Mouse (Mus musculus): ENCODE measurements around the gene Fam71f1. TPM values are rescaled to one million over a fixed set of nuclear protein-coding genes. Genes with fewer than 3 reads are reported as not detected.
A peak's percentile ranks its signal among the peaks of the same experiment; 100 is the strongest.

The Fam71f1 gene
- not detected in 2 replicates for polyA plus RNA-seq (2015; fragmentation: Nextera tagmentation; extraction: Ambion mirVana)

DNA sequence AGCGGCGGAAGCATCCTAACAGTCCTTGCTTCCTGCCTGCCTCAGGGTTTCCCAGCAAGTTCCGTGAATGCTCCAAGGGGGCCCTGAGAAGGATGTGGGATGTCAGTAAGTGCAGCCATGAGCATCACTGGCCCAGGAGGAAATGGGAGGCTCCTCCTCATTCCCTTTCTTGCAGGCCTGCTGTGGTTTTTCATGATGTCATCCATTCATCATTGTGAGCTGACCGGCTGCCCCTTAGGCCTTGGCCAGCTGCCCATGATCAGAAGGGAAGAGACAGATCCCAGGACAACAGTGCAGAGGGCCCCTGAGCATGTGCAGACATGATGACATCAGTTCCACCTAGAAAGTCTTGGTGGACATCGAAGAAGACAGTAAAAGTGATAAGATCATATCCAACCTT lies at the start of gene Fam71f1:
TSS of gene Fam71f1 (plus strand) at position 262 of the 400 bp plus-strand sequence.
- DNase-seq (ENCODE audit: low spot score) = no peak

- peak; percentile 77 for DNase-seq (ENCODE audit: low spot score)
Observed at GRCm38 (mm10) chr6:29270961-29271360, 48.0 kb upstream of the Fam71f1 start.

GRCm38 (mm10) chr6:29272312-29273072 lies 46.4 kb upstream of the Fam71f1 start, which contains the start of gene Hilpda:
Hilpda (plus strand) TSS chr6:29272488.
- peak; percentile 96 for DNase-seq (ENCODE audit: low spot score)

DNA sequence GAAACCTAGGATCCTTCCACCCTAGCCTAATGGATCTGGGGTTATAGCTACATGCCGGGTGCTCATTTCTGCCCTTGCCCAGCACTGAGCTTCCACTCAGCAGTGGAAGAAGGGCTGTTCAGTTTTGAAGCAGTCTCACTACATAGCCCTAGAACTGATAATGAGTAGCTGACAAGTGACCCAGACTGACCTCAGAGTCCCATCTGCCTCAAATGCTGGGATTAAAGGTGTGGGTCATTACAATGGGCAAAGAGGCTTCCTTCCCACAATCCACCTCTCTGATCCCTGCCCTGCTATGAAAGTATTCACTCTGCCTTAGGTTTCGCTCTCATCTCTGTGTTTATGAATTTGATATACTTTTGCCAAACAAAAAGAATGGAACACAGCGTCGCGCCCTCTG lies 42.2 kb upstream of the Fam71f1 start:
- DNase-seq (ENCODE audit: low spot score) = no peak

- DNase-seq (ENCODE audit: low spot score) = peak; percentile 68
Observed at GRCm38 (mm10) chr6:29278513-29279267, 40.2 kb upstream of the Fam71f1 start.

- no peak for DNase-seq (ENCODE audit: low spot score)
Observed at GRCm38 (mm10) chr6:29279293-29279692, 39.6 kb upstream of the Fam71f1 start, which contains the start of gene Fam71f2. Fam71f2 (plus strand) TSS chr6:29279593.

GRCm38 (mm10) chr6:29280671-29281070 lies 38.3 kb upstream of the Fam71f1 start:
- DNase-seq (ENCODE audit: low spot score) = no peak

DNA sequence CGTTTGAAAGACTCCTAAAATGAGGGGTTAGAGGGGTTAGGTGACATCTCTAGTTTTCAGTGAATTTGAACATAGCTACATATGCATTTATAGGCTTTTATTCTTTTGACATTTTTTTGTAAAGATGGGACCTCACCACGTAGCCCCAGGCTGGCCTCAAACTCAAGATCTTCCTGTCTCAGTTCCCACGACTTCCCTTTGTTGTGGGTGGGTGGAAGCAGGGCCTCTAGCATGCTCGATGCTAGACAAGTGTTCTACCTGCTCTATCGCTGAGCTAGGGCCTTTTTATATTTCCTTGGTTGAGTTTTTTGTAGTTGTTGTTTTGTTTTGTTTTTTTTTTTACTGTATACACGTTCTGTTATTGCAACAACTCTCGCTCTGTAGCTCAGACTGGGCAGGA lies 32.1 kb upstream of the Fam71f1 start:
- DNase-seq (ENCODE audit: low spot score) = peak; percentile 42

- peak; percentile 50 for DNase-seq (ENCODE audit: low spot score)
Observed at GRCm38 (mm10) chr6:29287481-29287880, 31.5 kb upstream of the Fam71f1 start.

- DNase-seq (ENCODE audit: low spot score) = no peak
Observed at GRCm38 (mm10) chr6:29287944-29288343, 31.0 kb upstream of the Fam71f1 start.

- DNase-seq (ENCODE audit: low spot score) = no peak
Observed at GRCm38 (mm10) chr6:29288651-29289050, 30.3 kb upstream of the Fam71f1 start.

DNA sequence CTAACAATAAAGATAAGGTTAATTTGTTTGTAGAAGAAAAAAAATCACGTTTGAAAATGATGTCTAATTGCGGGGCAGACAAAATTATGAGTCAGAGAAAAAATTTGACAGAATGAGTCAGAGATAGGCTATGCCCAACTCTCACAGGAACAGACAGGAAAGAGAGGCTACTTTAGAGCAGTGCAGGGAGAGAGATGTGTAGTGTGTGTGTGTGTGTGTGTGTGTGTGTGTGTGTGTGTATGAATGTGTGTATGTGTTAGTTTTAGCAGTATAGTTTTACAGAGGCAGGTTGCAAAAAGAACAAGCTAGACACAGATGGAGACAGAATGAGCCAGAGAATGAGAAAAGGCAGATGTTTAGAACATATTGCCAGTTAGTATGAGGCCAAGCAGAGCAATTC lies 19.8 kb upstream of the Fam71f1 start:
- no peak for DNase-seq (ENCODE audit: low spot score)

DNA sequence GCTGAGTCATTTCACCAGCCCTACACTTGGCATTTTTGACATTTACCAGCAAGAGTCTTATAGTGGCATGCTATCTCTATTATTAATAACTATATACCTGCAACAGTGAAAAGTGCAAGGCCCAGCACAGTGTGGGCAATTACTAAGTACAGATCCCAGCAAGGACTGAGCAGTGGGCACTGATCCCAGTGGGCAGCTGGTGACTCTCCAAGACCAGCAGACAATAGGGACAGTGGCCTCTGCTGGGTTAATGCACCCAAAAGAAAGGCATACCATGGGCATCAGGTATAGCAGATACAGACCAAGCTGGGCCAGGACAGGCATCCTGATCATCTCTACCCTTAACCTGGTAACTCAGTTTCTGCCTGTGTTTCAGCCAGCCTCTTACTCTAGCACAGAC lies 15.7 kb upstream of the Fam71f1 start:
- no peak for DNase-seq (ENCODE audit: low spot score)

- DNase-seq (ENCODE audit: low spot score) = no peak
Observed at GRCm38 (mm10) chr6:29303726-29304125, 15.2 kb upstream of the Fam71f1 start.

- DNase-seq (ENCODE audit: low spot score) = no peak
Observed at GRCm38 (mm10) chr6:29305462-29305861, 13.5 kb upstream of the Fam71f1 start.

GRCm38 (mm10) chr6:29308846-29309605 lies 9.9 kb upstream of the Fam71f1 start:
- DNase-seq (ENCODE audit: low spot score) = no peak

DNA sequence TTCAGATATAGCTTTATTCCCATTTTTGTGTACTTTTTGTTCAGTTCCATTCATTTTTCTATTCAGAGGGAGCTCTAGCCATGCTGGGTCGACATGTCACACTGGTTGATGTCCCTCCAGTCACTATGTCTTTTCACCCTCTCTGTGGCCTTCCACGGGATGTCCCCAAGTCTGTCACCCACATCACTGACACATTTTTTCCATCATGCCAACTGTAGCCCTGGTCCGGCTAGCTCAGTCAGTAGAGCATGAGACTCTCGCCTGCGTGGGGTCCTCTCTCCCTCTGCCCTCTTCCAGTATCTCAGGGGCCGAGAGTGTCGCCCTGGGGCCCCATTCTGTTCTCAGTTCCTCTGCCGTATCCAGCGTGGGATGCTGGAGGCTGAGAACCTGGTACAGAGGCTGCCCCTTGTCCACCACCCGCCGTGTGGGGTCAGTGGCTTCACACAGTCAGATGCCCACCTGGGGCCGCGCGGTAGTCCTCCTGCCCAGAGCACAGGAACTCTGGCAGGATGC lies 5.2 kb upstream of the Fam71f1 start:
- no peak for DNase-seq (ENCODE audit: low spot score)

DNA sequence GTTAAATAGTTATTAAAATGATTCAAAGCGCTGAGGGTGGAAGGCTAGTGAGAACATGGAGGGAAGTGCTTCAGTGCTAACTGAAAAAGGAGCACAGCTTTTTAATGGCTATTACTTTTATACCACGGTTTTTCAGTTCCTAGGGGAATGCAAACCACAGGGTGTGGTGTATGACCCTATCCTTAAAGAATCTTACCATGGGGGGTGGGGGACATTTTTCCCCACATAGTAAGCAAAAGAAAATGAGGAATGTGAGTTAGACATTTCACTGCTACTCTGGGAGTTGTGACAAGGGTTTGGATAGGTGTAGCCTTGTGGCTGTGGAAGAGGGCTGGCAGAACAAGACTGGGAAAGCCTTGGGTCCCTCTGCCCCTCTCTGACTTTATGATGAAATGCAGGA lies 1.7 kb upstream of the Fam71f1 start:
- DNase-seq (ENCODE audit: low spot score) = no peak

GRCm38 (mm10) chr6:29317941-29318340 lies 999 bp upstream of the Fam71f1 start:
- DNase-seq (ENCODE audit: low spot score) = no peak

DNA sequence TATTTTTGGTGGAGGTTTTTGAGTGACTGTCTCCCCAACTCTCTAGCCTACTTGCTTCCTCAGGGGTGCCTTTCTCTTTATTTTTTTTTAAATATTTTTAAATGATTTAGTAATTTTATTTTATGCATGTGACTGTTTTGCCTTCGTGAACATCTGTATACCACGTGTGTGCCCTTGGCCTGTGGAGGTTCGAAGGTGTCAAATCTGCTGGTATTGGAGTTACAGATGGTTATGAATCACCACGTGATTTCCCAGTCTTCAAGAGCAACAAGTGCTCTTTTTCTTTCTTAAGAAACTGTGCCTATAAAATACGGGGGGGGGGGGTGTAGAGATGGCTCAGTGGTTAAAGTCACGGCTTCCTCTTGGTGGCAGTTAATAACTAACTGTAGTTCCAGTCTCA lies 2.6 kb downstream of the Fam71f1 start:
- DNase-seq (ENCODE audit: low spot score) = no peak

DNA sequence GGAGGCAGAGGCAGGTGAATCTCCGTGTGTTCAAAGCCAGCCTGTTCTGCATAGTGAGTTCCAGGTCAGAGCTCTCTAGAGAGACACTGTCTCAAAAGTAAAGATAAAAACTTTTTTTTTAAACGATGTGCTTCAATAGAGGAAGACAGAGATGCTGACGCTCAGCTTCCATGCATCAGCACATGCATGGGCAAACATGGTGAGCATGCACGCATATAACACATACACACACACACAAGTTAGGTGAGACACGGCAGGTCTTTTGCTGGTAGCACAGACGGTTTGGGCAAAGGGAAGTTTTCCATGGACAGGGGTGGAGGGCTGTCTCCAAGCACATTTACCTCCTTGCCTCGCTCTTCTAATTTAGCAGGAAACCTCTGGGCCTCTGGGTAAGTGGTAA lies 3.2 kb downstream of the Fam71f1 start:
- DNase-seq (ENCODE audit: low spot score) = no peak

DNA sequence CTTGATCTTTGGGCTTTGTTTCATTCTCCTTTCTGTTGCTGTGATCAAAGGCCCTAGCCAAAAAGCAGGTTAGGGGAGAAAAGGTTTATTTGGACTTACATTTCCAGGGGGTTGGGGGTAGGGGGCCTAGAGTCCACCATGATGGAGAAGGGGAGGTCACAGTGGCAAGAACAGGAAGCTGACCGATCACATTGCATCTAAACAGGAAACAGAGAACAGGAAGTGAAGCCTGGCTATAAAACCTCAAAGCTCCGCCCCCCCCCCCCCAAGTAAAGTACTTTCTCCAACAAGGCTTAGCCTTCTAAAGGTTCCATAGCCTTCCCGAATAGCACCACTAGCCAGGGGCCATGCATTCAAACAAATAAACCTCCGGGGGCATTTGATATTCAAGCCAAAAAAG lies 3.8 kb downstream of the Fam71f1 start:
- no peak for DNase-seq (ENCODE audit: low spot score)
